Mouse (Mus musculus): Measurements from ENCODE around the gene Cdk5rap2. TPM values are rescaled to one million over a fixed set of nuclear protein-coding genes. Genes with fewer than 3 reads are reported as not detected.

Cdk5rap2 gene
- total and polyA plus RNA-seq, 3 experiments, result 10.5 to 15.4 TPM; not detected in 1

DNA sequence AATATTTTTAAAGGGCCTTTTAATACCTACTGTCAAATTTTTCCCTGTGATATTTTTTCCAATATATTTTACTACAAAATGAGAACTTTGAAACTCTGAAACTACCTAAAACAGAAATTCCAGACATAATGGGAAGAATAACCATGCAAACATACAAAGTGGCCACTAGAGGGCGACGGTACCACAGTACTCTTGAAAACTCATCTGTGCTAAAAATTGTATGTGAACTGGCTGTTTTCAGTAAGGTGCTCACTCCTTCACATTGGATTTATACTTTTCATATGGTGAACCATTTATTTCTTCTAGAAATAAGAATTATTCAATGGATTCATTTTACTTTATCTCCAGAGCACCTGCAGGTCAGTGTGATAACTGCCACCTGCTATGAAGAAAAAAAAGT is 41.5 kb upstream of the Cdk5rap2 start:
- Histone ChIP-seq H3K79me2 (ENCODE audit: control insufficient read depth, insufficient read depth, low read length, poor library complexity) (no peaks in the 10 kb centered on the region), H3K27ac (ENCODE audit: control insufficient read depth, low read depth, low read length) (no peak overlapping the region), H3K27me3 (ENCODE audit: control insufficient read depth in 1 of 2, insufficient read depth in 2 of 2, low read length in 2 of 2) (no peaks in the 10 kb centered on the region), H3K4me1 (ENCODE audit: control insufficient read depth in 1 of 2, insufficient read depth in 2 of 2, low read length in 2 of 2) (no peaks in the 10 kb centered on the region), H3K9ac (ENCODE audit: control insufficient read depth, low read depth, low read length, poor library complexity, severe bottlenecking) (no peak overlapping the region), H3K4me3 (ENCODE audit: control insufficient read depth in 1 of 2, insufficient read depth in 1 of 2, low read depth in 2 of 2, low read length in 2 of 2) (no peak overlapping the region), H3K9me3 (replicated peaks; ENCODE audit: insufficient read depth, low read length) (no peaks in the 10 kb centered on the region), H3K36me3 (ENCODE audit: control insufficient read depth in 1 of 2, insufficient read depth in 2 of 2, low read length in 2 of 2) (no peaks in the 10 kb centered on the region)
- peak; percentile 73 for DNase-seq (ENCODE audit: low read depth, low spot score)
- no peak for TF ChIP-seq E2F4 (IDR thresholded peaks at IDR 0.05; ENCODE audit: borderline replicate concordance, low read depth, low read length)
- TF ChIP-seq POLR2AphosphoS2 (IDR thresholded peaks at IDR 0.05; ENCODE audit: low read length), result no peak
- TF ChIP-seq USF1 (IDR thresholded peaks at IDR 0.05; ENCODE audit: low read depth, low read length), result no peak
- no peak for TF ChIP-seq JUND (IDR thresholded peaks at IDR 0.05; ENCODE audit: low read depth, low read length)
- TF ChIP-seq CTCF (IDR thresholded peaks at IDR 0.05 in 2 of 3, conservative IDR thresholded peaks at IDR 0.05 in 1 of 3; ENCODE audit: control insufficient read depth in 1 of 3, insufficient read depth in 1 of 3, low read depth in 2 of 3, low read length in 3 of 3, poor library complexity in 1 of 3, severe bottlenecking in 1 of 3), result peak; percentile 37 to 95 (median 68)
- TF ChIP-seq POLR2A (IDR thresholded peaks at IDR 0.05; ENCODE audit: control insufficient read depth in 1 of 2, insufficient read depth in 1 of 2, low read depth in 1 of 2, low read length in 2 of 2, poor library complexity in 1 of 2), result no peak
- TF ChIP-seq SMC3 (IDR thresholded peaks at IDR 0.05; ENCODE audit: low read depth, low read length), result peak; percentile 89
- peak; percentile 77 for TF ChIP-seq ZC3H11A (IDR thresholded peaks at IDR 0.05; ENCODE audit: low read depth, low read length)
- no peak for TF ChIP-seq SIN3A (IDR thresholded peaks at IDR 0.05; ENCODE audit: low read length)
- TF ChIP-seq TBP (IDR thresholded peaks at IDR 0.05; ENCODE audit: low read depth, low read length), result no peak
- no peak for TF ChIP-seq KAT2A (conservative IDR thresholded peaks at IDR 0.05; ENCODE audit: low read depth, low read length)
- peak; percentile 94 for TF ChIP-seq RAD21 (IDR thresholded peaks at IDR 0.05; ENCODE audit: low read depth, low read length)

DNA sequence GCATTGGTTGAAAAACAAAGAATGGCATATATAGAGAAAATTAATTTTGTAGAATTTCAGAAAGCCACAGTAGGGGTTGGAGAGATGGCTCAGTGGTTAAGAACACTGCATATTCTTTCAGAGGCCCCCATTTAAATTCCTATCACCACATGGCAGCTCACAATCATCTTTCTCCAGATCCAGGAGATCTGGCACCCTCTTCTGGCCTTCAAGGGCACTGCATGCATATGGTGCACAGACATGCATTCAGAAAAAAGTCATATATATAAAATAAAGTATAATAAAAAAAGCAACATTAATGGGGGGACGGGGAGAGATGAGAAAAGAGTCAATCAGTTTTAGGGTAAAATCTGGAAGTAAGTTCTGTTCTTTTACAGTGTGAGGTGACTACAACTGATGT is 39.4 kb upstream of the Cdk5rap2 start:
- Histone ChIP-seq H3K4me3 (ENCODE audit: control insufficient read depth in 1 of 2, insufficient read depth in 1 of 2, low read depth in 2 of 2, low read length in 2 of 2) (no peak overlapping the region), H3K4me1 (ENCODE audit: control insufficient read depth in 1 of 2, insufficient read depth in 2 of 2, low read length in 2 of 2) (no peaks in the 10 kb centered on the region), H3K36me3 (ENCODE audit: control insufficient read depth in 1 of 2, insufficient read depth in 2 of 2, low read length in 2 of 2) (no peaks in the 10 kb centered on the region), H3K79me2 (ENCODE audit: control insufficient read depth, insufficient read depth, low read length, poor library complexity) (no peaks in the 10 kb centered on the region), H3K27ac (ENCODE audit: control insufficient read depth, low read depth, low read length) (no peak overlapping the region), H3K9me3 (replicated peaks; ENCODE audit: insufficient read depth, low read length) (no peaks in the 10 kb centered on the region), H3K27me3 (ENCODE audit: control insufficient read depth in 1 of 2, insufficient read depth in 2 of 2, low read length in 2 of 2) (no peaks in the 10 kb centered on the region), H3K9ac (ENCODE audit: control insufficient read depth, low read depth, low read length, poor library complexity, severe bottlenecking) (no peak overlapping the region)
- TF ChIP-seq E2F4 (IDR thresholded peaks at IDR 0.05; ENCODE audit: borderline replicate concordance, low read depth, low read length) (no peak), RAD21 (IDR thresholded peaks at IDR 0.05; ENCODE audit: low read depth, low read length) (peak; percentile 38), CTCF (IDR thresholded peaks at IDR 0.05 in 2 of 3, conservative IDR thresholded peaks at IDR 0.05 in 1 of 3; ENCODE audit: control insufficient read depth in 1 of 3, insufficient read depth in 1 of 3, low read depth in 2 of 3, low read length in 3 of 3, poor library complexity in 1 of 3, severe bottlenecking in 1 of 3) (peak; percentile 29 to 47 (median 44); a peak in 5 of 6 replicates), SMC3 (IDR thresholded peaks at IDR 0.05; ENCODE audit: low read depth, low read length) (peak; percentile 26)
- DNase-seq (ENCODE audit: low read depth, low spot score), result peak; percentile 46

DNA sequence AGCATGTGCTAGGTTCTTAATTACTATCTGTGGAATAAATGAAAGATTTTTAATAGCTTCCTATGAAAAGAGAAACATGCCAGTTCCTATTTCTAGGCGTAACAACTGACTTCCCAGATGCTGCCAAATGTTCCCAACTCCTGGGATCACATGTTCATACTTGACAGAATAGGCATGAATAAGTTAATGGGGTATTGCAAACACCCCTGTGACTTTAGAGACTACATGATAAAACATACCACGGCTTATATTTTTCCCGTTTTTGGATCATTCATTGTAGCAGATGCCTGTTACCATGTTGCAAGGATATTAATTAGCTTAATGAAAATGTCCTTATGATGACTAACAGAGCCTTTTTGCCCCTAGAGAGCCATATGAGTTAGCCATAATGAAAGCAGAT is 36.5 kb upstream of the Cdk5rap2 start:
- Histone ChIP-seq H3K4me1 (ENCODE audit: control insufficient read depth in 1 of 2, insufficient read depth in 2 of 2, low read length in 2 of 2) (no peaks in the 10 kb centered on the region), H3K4me3 (ENCODE audit: control insufficient read depth in 1 of 2, insufficient read depth in 1 of 2, low read depth in 2 of 2, low read length in 2 of 2) (no peak overlapping the region), H3K27me3 (ENCODE audit: control insufficient read depth in 1 of 2, insufficient read depth in 2 of 2, low read length in 2 of 2) (no peaks in the 10 kb centered on the region), H3K27ac (ENCODE audit: control insufficient read depth, low read depth, low read length) (no peak overlapping the region), H3K9ac (ENCODE audit: control insufficient read depth, low read depth, low read length, poor library complexity, severe bottlenecking) (no peak overlapping the region), H3K9me3 (replicated peaks; ENCODE audit: insufficient read depth, low read length) (no peaks in the 10 kb centered on the region), H3K79me2 (ENCODE audit: control insufficient read depth, insufficient read depth, low read length, poor library complexity) (no peaks in the 10 kb centered on the region), H3K36me3 (ENCODE audit: control insufficient read depth in 1 of 2, insufficient read depth in 2 of 2, low read length in 2 of 2) (no peaks in the 10 kb centered on the region)
- TF ChIP-seq CTCF (IDR thresholded peaks at IDR 0.05 in 2 of 3, conservative IDR thresholded peaks at IDR 0.05 in 1 of 3; ENCODE audit: control insufficient read depth in 1 of 3, insufficient read depth in 1 of 3, low read depth in 2 of 3, low read length in 3 of 3, poor library complexity in 1 of 3, severe bottlenecking in 1 of 3), result no peak
- no peak for DNase-seq (ENCODE audit: low read depth, low spot score)

Data from MEL (cell line).